Mouse (Mus musculus) frontal cortex, postnatal 14 days (tissue): ENCODE data around the gene Aqp7.
"Not testable (repeated sequence)": the region's sequence is repeated elsewhere in the genome, so short reads cannot be mapped to it uniquely, and the experiment has no call there.

Source experiments
- DNase-seq, 2 experiments: peaks; one replicate each; pipeline ENCODE4 v3.0.0; 2022; ENCODE audit warnings: low spot score in 2 of 2

Gene Aqp7

DNA sequence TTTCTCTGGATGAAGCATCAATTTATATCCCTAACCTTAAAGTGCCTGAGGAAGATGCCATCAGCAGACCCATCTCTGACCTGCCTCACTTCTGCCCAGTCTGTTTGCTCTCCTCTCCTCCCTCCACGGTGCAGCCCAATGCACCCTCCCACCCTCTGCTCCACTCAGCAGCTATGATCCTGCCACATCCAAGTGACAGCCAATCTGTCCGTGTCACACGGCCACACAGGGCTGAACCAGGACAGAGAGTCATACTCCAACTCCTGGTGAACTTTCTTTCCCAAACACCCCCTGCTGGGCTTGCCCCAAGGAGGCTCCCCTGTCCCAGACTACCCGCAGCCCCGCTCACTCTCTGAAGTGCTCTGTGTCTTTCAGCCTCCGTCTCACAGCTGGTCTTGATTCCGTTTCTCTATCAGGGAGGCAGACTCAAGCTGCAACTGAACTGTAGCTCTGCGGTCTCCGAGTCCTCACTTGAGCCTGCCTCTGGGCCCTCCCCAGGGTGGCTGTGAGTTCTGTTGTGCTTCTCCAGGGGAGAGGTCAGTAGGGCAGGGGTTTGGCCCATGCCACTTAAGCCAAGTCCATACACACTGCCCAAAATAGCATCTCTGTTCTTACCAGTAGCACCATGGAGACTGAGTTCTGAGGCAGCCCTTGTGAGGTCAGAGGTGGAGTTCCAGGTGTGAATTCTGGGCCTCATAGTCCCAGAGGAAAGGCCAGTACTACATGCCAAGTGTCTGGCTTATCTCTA, at the start of gene Aqp7:
Gene Aqp7, minus strand, starts transcription at position 616 of the 748 bp plus-strand sequence.
- no peak for DNase-seq

DNA sequence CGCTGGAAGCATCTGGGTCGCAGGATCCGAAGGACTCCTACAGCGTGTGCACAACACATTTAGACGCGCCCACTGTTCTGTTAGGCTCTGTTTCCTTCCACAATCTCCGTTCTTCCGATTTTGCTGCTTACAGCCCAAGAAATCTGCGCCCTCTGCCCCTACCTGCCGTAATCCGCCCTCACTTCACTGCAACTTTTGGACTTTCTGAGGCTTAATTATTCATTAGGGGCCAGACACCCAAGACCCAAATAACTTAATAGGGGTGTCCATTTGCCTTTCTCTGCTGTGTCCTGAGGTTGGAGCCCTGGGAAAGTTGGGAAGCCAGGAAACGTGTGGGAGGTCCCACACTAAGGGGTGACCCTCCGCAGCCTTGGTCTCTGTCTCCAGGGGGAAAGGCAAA, 49.4 kb upstream of the Aqp7 start:
- DNase-seq = no peak

DNA sequence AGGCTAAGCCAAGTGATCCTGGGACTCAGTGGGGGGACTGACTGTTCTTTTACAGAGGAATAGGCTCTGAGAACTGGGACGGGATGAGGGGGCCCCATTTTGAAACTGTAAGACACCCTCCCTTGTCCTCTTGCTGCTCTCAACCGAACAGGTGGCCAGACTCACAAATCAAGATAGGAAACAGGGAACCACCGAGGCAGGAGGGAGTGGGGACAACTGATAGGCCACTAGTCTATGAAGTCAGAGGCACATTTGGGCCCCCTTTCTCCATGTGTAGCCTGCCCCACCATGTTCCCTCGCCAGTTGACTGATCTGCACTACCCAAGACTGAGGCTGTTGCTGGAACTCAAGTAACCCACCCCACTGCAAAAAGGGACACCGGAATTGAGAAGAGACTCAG, 48.9 kb upstream of the Aqp7 start:
- DNase-seq = no peak

DNA sequence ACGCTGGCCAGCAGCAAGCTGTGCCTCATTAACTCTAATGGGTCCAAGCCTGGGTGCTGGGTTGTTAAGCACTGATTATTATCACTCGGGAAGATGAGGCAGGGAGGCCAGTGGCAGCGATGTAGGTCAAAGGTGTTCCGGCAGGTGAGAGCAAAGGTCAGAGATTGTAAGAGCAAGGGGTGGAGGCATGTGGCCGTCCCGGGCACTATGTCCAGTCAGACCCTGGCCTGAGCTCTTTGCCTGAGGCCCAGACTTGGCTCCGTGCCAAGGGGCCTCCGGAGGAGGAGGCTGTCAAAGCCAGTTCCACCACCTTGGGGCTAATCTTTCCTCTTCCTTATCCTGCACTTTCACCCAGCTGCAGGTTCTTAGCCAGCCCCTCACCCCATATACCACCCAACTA, 48.2 kb upstream of the Aqp7 start:
- no peak for DNase-seq

DNA sequence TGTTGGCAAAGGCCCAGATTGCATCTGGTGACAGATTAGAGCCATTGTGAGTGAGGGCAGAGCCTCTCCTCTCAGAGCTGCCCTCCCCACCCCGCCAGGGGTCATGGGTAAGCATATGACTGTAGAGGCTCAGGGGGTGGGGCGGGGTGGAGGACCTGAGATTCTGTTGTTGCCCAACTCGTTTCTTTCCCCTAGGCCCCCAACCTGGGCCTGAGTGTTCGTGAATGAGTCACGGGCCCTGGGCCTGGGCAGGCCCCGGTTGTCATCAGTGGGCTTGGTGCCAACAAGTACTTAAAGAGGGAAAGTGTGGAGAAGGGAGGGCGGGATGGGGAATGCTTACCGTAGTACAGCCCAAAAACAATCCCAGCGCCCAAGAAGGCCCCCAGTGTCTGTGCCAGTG, 46.4 kb upstream of the Aqp7 start:
- DNase-seq = no peak

DNA sequence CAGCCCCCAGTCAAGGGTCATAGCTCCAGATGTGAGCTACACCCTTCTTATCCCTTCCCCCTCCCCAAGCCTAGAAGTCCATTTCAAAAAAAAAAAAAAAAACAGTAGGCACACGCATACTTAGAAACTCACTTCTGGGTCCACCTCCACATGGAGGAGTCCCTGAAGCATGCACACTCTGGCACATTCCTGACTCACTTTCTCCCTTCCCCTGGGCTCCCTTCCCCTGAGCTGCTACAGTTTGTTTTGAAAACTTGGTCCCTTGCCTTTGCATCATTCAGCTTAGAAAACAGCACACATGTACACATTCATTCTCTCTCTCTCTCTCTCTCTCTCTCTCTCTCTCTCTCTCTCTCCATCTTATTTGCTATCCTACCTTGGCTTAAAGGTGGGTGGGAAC, 45.0 kb upstream of the Aqp7 start:
- no peak for DNase-seq

DNA sequence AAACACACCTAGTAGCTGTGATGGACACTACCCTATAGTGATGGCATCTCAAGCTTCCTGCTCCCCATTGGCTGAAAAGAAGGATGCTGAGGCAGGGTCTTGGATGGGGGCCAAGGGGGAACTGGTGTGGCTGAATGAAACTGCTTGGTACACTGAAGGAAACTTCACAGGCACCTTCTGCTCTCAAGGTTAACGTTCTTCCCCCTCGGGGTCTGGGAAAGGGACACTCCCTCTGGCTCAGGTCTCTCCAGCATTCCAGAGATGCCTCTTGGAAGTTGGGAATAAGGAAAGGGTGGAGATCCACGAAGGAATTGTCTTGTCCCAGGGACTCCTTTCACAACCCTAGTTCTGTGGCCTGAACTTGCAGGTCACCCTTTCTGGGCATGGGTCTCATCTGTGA, 43.5 kb upstream of the Aqp7 start:
- no peak for DNase-seq

DNA sequence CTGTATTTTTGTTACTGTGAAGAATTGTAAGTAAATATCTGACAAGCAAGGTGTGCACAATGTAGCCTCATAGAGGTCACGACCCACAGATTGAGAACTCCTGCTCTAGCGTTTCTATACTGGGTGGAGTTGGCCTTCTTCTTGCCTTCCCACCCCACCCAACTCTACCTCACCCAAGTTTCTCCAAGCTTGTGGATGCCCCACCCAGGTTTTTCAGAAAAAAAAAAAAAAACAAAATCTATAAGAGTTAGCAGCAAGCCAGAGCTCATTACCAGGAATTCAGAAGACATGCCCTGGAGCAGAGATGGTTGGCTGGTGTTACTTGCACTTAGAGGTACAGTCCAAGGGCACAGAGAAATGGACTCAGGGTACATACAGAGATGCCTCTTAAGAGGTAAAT, 41.8 kb upstream of the Aqp7 start:
- no peak for DNase-seq

DNA sequence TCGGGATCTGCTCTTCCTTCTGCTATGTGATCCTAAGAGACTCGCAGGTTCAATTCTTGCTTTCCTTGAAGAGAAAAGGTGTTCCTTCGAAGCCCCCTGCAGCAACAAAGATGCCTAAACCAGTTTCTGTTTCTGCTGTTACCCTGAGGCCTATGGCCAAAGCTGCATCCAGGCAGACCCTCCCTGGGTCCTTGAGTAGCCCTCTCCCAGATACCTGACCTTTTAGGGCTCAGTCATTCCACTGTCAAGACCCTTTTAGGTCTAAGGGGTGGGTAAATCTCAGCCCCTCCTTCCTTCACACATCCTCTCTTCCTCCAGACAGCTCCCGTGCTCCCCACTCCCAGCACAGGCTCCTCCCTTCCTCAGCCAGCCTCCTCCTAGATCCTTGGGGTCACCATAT, 41.2 kb upstream of the Aqp7 start:
- no peak for DNase-seq

DNA sequence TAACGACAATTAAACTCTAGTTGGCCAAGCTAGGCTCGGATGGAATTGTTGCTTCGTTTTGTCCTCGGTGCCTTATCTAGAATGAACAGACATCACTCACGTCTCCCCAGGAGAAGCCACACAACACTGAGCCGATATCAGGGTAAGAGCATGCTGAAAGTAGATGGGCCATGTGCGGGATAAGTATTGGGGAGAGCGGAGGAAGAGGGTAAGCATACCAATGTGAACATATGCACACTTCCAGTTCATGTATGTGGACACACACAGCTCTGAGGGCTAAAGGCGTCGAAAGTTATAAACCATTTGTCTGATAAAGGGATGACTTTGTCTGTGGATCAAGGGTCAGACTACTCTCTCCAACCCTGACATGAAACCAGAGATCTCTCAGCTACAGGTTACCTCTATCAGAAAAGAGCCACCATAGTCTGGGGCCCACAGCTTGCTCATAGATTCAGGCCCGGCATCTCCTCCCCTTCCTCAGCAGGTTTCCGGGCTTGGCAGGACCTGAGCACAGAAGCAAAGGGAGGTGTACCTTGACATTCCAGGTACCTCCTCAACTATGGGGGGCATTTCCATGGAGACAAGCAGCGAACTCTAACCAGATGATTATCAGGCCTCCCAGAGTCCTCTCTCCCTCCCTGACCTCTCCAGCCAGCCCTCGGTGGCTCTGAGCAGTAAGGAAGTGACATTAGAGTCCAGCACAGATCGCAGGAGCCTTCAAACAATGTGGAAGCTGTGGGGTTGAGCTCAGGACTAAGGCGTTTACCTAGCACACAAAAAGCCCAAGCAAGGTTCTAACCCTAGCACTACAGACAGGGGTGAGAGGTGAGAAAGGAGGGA, 39.7 kb upstream of the Aqp7 start:
- no peak for DNase-seq

DNA sequence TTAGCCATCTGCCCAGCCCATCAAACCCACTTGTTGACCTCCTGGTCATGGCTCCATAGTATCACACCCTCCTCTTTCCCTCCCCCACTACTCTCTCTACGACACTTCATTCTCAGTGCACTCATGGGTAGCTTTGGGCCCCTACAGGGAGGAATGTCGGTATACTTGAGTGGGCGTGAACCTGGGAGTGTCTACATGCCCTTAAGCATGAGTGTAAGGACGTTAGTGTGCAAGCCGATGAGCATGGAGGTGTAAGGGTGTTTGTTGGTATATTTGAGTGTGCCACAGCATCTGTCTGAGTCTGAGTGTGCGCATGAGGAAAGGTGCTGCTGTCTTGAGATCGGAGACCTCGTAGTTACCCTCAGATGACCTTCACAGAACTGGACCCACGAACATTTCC, 39.0 kb upstream of the Aqp7 start:
- DNase-seq = no peak

DNA sequence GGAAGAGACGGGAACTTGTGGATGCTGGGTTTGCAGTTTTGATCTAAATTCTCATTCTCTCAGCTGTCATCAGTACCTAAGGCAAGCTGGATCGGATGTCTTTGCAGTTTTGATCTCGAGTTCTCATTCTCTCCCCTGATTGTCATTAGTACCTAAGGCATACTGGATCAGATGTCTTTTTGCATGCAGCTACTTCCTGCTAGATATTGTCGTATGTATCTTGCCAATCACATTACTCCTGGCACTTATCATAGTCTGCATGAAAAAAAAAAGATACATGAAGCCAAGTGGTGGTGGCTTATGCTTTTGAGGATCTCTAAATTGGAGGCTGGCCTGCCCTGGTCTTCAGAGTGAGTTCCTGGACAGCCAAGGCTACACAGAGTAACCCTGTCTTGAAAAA, 36.9 kb upstream of the Aqp7 start:
- DNase-seq = no peak

DNA sequence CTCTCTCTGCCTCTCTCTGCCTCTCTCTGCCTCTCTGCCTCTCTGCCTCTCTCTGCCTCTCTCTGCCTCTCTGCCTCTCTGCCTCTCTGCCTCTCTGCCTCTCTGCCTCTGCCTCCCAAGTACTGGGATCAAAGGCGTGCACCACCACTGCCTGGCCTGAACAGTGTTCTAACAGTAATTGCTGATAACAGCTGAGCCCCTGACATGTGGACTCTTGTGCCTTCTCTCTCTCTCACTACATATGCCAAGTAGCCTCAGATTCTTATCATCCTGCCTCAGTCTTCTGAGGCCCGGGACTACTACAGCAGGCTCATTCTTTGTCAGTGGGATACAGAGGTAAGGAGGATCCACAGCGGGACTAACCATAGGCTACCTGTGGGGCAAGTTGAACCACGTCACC, 34.9 kb upstream of the Aqp7 start:
- not testable (repeated sequence) for DNase-seq

DNA sequence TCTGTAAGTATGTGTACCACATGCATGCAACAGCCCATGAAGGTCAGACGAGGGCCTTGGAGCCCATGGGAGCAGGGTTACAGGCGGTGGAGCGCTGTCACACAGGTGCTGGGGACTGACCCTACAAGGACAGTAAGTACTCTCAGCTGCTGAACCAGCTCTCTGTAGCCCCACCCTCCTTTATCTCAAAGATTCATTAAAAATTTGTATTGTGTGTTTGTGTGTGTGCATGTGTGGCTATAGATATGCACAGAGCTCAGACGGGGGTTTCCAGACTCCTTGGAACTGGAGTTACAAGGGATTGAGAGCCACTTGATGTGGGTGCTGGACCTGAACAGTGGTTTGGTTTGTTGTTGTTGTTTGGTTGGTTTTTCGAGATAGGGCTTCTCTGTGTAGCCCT, 33.8 kb upstream of the Aqp7 start:
- DNase-seq = no peak

DNA sequence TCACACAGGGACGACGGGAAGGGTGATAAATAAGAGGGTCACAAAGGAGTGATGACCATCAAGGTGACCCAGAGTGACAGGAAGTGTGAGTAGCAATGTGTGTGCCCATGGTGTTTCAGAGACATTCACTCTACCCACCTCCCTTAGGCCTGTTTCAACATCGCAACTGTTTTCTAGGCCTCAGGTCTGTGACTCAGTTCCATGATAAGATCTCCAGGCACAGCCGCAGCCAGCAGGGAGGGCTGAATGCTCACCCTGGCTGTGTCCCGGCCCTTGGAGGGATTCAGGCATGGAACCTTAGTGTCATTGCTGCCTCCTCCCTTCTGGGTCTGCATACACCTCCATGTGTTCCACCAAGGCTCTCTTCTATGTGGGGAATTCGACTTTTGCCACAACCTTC, 30.8 kb upstream of the Aqp7 start:
- DNase-seq = no peak

DNA sequence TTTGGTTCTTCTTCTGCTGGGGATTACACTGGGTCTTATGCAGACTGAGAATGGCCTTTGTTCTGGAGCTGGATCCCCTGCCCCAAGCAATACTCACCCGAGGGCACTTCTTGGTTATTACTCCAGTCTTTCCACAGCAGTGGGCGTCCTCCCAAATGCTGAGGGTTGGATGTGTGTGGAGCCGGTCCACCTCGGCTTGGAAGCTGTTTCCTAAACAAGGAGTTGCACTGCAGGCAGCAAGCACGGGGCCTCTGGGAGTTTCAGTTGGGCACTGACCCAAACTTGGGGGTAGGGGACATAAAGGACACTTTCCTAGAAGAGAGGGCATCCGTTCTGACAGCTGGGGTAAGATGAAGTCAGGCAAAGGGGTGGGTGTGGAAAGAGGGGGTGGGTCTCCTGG, 26.5 kb upstream of the Aqp7 start:
- no peak for DNase-seq

DNA sequence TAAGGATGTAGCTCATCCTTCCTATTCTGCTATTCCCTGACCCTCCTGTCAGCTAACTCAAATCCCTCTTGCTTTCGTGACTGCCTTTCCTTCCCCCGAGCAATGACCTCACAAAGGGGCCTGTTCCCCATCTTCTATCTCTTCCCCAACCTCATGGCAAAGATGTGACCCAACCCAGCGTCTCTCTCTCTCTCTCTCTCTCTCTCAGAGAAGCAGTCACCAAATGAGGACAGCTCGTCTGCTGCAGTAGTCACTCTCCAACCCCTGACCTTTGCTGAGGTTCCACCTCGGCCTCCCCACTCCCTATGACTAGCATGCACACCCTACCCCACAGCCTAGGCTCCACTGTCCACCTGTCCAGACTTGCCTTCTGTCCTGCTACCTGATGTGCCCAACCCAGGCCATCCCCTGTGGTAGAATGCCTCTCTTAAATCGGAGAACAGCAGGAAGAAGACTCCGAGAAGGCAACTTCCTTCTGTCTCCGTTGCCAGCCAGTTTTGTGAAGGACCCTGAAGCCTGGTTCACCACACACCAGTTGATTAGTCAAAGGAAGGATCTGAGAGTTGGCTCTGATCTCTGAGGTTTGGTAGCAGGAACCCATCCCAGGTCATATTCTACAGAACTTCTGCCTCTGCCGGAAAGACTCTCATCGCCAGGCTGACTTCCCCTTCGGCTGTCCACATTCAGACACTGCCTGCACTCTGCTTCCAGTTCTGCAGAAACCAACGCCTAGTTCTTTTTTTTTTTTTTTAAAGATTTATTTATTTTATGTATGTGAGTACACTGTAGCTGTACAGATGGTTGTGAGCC, 25.3 kb upstream of the Aqp7 start:
- no peak for DNase-seq

DNA sequence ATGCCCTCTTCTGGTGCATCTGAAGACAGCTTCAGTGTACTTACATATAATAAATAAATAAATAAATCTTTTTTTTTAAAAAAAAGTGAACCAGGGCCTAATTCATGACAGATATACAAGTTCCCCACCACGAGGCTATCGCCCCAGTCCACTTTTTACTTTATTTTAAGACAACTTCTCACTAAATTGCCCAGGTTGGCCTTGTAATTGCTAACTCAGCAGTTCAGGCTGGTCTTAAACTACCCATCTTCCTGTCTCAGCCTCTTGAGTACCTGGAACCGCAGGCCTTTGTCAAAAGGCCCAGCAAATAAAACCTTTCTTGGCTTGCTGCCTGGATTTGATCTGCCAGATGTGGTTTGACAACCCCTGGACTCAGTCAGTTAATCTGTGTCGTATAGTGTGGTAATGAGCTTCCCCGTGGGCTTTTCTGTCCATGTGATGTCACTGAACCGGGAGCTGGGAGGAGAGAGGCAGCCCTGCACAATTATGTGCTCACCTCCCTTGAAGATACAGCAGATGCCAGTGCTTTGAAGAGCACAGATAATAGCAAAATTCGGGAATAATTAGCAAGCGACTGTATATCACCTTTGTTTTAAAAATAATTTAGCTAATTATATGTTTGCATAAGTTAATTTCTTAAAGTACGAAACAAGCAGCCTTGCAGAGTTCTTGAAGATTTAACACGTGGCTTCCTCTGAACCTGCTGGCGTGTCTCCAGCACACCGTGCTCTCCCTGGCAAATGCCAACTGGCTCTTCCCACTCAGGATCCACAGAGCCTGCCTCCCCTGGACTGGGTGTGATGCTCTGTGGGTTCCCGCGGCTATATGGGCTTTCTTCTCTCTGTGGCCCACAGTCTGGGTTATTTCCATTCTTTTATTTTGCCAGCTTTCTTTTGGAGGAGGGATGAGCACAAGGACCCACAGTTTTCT, 23.8 kb upstream of the Aqp7 start:
- DNase-seq = no peak

DNA sequence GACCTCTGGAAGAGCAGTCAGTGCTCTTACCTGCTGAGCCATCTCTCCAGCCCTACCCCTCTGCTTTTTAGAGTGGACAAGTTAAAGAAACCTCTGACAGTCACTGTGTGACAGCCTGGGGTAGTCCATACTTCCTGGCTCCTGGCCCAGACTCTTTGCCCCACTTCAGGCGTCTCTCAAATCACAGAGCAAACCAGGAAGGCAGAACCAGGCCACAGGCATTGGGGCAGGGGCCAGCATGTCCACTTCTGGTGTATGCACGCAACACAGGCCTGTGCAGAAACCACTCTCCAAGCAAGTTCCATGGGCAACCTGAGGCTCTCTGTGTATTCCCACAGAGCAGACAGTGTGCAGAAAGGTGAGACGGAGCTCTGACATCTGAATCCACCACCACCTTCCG, 17.3 kb upstream of the Aqp7 start:
- no peak for DNase-seq

DNA sequence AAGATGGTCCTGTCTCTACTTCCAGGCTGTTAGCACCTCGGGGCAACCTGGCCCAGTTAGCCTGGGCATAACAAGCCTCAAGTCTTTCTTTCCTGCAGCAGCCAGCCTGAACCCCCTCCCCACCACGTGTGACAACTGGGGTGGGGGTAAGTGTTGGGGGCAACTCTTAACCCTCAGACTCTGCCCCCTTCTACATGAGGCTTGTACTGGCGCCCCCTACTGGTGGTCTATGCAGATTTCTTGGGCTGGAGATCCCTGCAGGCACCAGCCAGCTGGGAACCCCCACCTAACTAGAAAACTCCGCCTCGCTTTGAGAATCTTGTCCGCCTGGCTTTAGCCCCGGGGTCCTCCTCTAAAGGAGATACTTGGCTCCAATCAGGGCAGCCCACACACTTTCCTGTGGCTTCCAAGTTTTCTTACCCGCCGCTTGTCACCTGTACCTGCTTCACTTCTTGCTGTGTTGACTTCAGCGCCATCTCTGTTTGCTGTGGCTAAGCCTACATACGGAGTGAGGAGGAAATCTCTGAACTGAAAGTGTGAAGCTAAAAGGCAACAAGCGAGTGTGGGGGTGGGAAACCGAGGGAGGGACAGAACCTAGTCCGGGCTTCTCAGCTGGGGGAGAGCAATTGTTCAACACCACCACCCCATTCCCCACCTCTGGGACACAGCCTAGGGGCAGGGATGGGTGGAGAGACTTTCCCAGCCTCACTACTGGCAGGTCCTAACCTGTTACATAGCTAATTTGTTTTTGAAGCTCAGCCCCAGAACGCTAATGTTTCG, 16.1 kb upstream of the Aqp7 start:
- DNase-seq = no peak

DNA sequence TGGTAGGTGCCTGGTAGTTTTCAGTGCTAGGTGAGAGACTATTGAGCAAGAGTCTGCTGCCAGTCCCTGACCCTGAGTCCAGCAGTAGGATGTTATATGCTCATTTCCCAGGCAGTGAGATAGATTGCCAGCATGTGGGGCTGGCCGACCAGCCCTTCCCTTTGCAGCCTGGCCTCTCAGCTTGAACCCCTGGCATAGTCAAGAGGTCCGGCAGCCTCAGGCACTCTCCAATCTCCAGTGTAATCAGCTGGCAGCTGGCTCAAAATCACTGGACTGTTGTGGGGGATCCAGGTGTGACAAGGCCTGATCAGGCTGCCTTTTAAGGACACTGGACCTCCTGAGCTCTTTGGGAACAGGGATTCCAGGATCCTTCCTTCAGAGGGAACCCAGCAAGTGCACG, 15.4 kb upstream of the Aqp7 start:
- DNase-seq = no peak
